In the genomic region with DNA sequence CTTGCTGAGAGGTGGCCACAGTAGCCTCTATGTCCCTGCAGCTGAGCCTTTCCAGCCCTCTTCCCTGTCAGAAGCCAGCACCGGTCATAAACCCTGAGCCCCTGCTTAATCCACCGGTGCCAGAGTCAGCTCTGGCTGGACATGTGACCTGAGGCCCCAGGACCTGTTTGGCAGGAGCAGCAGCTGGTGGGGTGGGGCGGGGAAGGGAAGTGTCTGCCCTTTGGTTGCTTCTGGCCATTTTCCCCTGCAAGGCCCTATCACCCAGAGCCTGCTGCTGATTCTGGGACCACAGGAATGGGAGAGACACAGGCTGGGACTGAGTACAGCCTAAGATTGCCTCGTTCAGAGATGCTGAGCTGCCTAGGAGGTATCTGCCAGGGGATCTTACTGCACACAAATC, we compare ENCODE assay signal across 12 mouse cellular contexts.
DNase-seq lines count a peak whose midpoint lies in the region; ATAC-seq and TF ChIP-seq lines count a peak whose summit lies in the region.
"Had no signal": no experiment of that assay in that cellular context is flagged by ENCODE, and none has a peak within 500 bp of the region (broad histone marks: within the 10 kb centered on the region; RNA-seq: fewer than 3 reads in every experiment).

No protein-coding gene starts in this region.

- no peak overlapping the region for H3K4me2 ChIP-seq in liver, embryonic 12.5 days
- H3K4me2 ChIP-seq: midbrain, embryonic 13.5 days had no signal

- no peak overlapping the region for H3K9ac ChIP-seq in liver, embryonic 12.5 days
- H3K9ac ChIP-seq: liver, postnatal 0 days; midbrain, embryonic 13.5 days had no signal

- no peaks in the 10 kb centered on the region for H3K9me3 ChIP-seq in embryonic facial prominence, embryonic 10.5 days
- no peaks in the 10 kb centered on the region for H3K9me3 ChIP-seq in liver, embryonic 12.5 days (replicated peaks)
- H3K9me3 ChIP-seq: midbrain, embryonic 13.5 days had no signal

- WGBS in embryonic facial prominence, embryonic 10.5 days: 26% methylated on average over 4 of the region's 4 CpGs
- 12% methylated on average over 4 of the region's 4 CpGs for WGBS in liver, embryonic 12.5 days (ENCODE audit: insufficient replicate concordance)

- no peak for ATAC-seq in liver, embryonic 12.5 days
- ATAC-seq: liver, postnatal 0 days; midbrain, embryonic 13.5 days had no signal

- H3K4me3 ChIP-seq in gastrocnemius, adult 2 months: no peak overlapping the region
- H3K4me3 ChIP-seq in embryonic facial prominence, embryonic 10.5 days: no peak overlapping the region
- H3K4me3 ChIP-seq in liver, embryonic 12.5 days: no peak overlapping the region
- H3K4me3 ChIP-seq: midbrain, embryonic 13.5 days had no signal

- DNase-seq in gastrocnemius, adult 2 months: peak; percentile 61
- no peak for DNase-seq in gastrocnemius, adult 18-20 months (ENCODE audit: low spot score)
- peak; percentile 20 for DNase-seq in 3134 (ENCODE audit: extremely low read depth, insufficient read length, low spot score)
- DNase-seq in embryonic facial prominence, embryonic 10.5 days (ENCODE audit: low spot score): peak; percentile 38
- DNase-seq in kidney, postnatal 10 days: peak; percentile 77
- DNase-seq in cerebellum, adult 11-12 months: no peak
- DNase-seq in layer of hippocampus, adult 11-12 months (ENCODE audit: low spot score): no peak
- DNase-seq: cerebellum, adult 9-11 months; liver, postnatal 0 days had no signal

- no peak for TF ChIP-seq CTCF in gastrocnemius, adult 2 months (IDR thresholded peaks at IDR 0.05)

- peaks cover 60% of the 10 kb centered on the region for H3K4me1 ChIP-seq in embryonic facial prominence, embryonic 10.5 days
- peaks cover 19% of the 10 kb centered on the region for H3K4me1 ChIP-seq in liver, embryonic 12.5 days

- H3K36me3 ChIP-seq in embryonic facial prominence, embryonic 10.5 days (replicated peaks): no peaks in the 10 kb centered on the region
- H3K36me3 ChIP-seq in liver, embryonic 12.5 days: no peaks in the 10 kb centered on the region
- H3K36me3 ChIP-seq: midbrain, embryonic 13.5 days had no signal

- intact Hi-C loops in gastrocnemius, adult 2 months (cut with DNase I): loop anchor here (10.0 kb wide), 1 partner anchor 393 kb away; no protein-coding TSS in a partner anchor

- H3K27ac ChIP-seq in gastrocnemius, adult 2 months: peak overlapping the region; percentile 44
- H3K27ac ChIP-seq in embryonic facial prominence, embryonic 10.5 days (replicated peaks): no peak overlapping the region; the same call in 1 of the 2 replicates
- H3K27ac ChIP-seq in liver, embryonic 12.5 days: no peak overlapping the region
- H3K27ac ChIP-seq: midbrain, embryonic 13.5 days had no signal

- peaks cover 18% of the 10 kb centered on the region for H3K27me3 ChIP-seq in embryonic facial prominence, embryonic 10.5 days (replicated peaks; ENCODE audit: low read depth, poor library complexity, severe bottlenecking)
- H3K27me3 ChIP-seq in liver, embryonic 12.5 days (replicated peaks): peaks cover 43% of the 10 kb centered on the region
- H3K27me3 ChIP-seq: CH12.LX; midbrain, embryonic 13.5 days had no signal

Comparison
In these comparisons a context has a peak if more than half of its experiments do, and no peak if none do; other contexts are left out.
1. DNase-seq: peak in gastrocnemius, adult 2 months (single experiment), 3134 (single experiment), embryonic facial prominence, embryonic 10.5 days (single experiment) and kidney, postnatal 10 days (single experiment); none in gastrocnemius, adult 18-20 months (single experiment), cerebellum, adult 11-12 months (single experiment) and layer of hippocampus, adult 11-12 months (single experiment).